Mouse (Mus musculus): ENCODE measurements around the gene Ikbke. TPM values are rescaled to one million over a fixed set of nuclear protein-coding genes. Genes with fewer than 3 reads are reported as not detected.

The Ikbke gene
- total RNA-seq, 1 experiment = 4.2 TPM

DNA sequence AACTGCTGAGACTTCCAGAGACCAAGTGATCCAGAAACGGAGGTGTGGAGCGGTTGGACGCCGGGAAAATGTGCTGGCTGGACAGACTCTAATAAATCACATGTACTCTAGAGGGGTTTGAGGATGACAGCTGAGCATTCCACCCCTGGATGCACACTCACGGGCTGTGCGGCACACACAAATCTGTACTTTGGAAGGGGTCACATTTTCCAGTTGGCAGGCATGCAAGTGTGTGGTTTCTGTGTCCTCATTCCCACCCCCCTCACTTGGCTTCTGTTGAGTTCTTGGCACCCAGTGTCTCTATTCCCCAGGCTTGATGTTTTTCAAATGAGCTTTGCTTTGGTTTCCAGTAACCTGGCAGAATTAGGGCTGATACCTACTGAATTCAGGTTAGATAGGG is 20.4 kb upstream of the Ikbke start:
- H3K9me3 ChIP-seq (ENCODE audit: control insufficient read depth, insufficient read depth, low read depth, low read length) = no peaks in the 10 kb centered on the region
- no peak overlapping the region for H3K4me3 ChIP-seq (ENCODE audit: insufficient read depth in 1 of 2, low read depth in 1 of 2, low read length in 2 of 2, poor library complexity in 1 of 2, severe bottlenecking in 1 of 2)
- in situ Hi-C loops (cut with MboI; ENCODE audit: low sequenced_read_pairs in 2 of 2, unreplicated experiment in 2 of 2) = loop anchor here (10.0 to 25.0 kb wide), 2 partner anchors 255 to 263 kb away; no protein-coding TSS in a partner anchor
- TF ChIP-seq HCFC1 (IDR thresholded peaks at IDR 0.05; ENCODE audit: borderline replicate concordance, insufficient read depth, low read length) = no peak
- H3K27ac ChIP-seq (ENCODE audit: insufficient read depth, low read depth, low read length, poor library complexity, severe bottlenecking) = no peak overlapping the region
- H3K36me3 ChIP-seq (ENCODE audit: control insufficient read depth, insufficient read depth, low read length, poor library complexity, severe bottlenecking) = peaks cover 18% of the 10 kb centered on the region
- no peak for DNase-seq (ENCODE audit: low read depth, low spot score)
- no peak overlapping the region for H3K9ac ChIP-seq (ENCODE audit: insufficient read depth, low read depth, low read length, poor library complexity, severe bottlenecking)
- H3K4me1 ChIP-seq (ENCODE audit: control insufficient read depth in 2 of 2, insufficient read depth in 2 of 2, low read length in 2 of 2, poor library complexity in 1 of 2) = no peaks in the 10 kb centered on the region

DNA sequence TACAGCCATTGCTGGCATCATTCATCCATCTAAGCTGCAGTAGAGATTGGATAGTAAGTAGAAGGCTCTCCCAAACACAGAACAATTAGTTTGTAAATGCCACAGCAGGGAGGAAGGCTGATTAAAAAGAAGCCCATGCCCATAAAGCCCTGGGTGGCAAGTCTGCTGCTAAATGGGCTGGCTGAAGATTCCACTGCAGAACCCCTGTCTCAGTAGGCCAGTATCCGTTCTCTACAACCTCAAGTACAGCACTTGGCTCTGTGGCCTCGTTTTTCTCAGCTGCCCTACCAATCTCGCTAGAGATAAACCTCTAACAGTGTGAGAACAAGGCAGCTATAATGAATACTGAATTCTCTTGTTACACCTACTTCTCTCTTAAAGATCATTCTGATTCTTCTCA is 19.8 kb upstream of the Ikbke start:
- TF ChIP-seq HCFC1 (IDR thresholded peaks at IDR 0.05; ENCODE audit: borderline replicate concordance, insufficient read depth, low read length) (no peak), MAFK (IDR thresholded peaks at IDR 0.05; ENCODE audit: insufficient read depth, low read depth, low read length) (no peak), ZNF384 (IDR thresholded peaks at IDR 0.05; ENCODE audit: low read depth, low read length) (no peak), ZC3H11A (IDR thresholded peaks at IDR 0.05; ENCODE audit: borderline replicate concordance, low read depth, low read length) (no peak), CHD2 (IDR thresholded peaks at IDR 0.05; ENCODE audit: low read depth, low read length) (no peak)
- in situ Hi-C loops (cut with MboI; ENCODE audit: low sequenced_read_pairs in 2 of 2, unreplicated experiment in 2 of 2) = loop anchor here (10.0 to 25.0 kb wide), 2 partner anchors 256 to 263 kb away; no protein-coding TSS in a partner anchor
- Histone ChIP-seq H3K9me3 (ENCODE audit: control insufficient read depth, insufficient read depth, low read depth, low read length) (no peaks in the 10 kb centered on the region), H3K27ac (ENCODE audit: insufficient read depth, low read depth, low read length, poor library complexity, severe bottlenecking) (no peak overlapping the region), H3K4me1 (ENCODE audit: control insufficient read depth in 2 of 2, insufficient read depth in 2 of 2, low read length in 2 of 2, poor library complexity in 1 of 2) (no peaks in the 10 kb centered on the region), H3K4me3 (ENCODE audit: insufficient read depth in 1 of 2, low read depth in 1 of 2, low read length in 2 of 2, poor library complexity in 1 of 2, severe bottlenecking in 1 of 2) (no peak overlapping the region), H3K36me3 (ENCODE audit: control insufficient read depth, insufficient read depth, low read length, poor library complexity, severe bottlenecking) (peaks cover 20% of the 10 kb centered on the region), H3K9ac (ENCODE audit: insufficient read depth, low read depth, low read length, poor library complexity, severe bottlenecking) (no peak overlapping the region)
- DNase-seq (ENCODE audit: low read depth, low spot score) = no peak

DNA sequence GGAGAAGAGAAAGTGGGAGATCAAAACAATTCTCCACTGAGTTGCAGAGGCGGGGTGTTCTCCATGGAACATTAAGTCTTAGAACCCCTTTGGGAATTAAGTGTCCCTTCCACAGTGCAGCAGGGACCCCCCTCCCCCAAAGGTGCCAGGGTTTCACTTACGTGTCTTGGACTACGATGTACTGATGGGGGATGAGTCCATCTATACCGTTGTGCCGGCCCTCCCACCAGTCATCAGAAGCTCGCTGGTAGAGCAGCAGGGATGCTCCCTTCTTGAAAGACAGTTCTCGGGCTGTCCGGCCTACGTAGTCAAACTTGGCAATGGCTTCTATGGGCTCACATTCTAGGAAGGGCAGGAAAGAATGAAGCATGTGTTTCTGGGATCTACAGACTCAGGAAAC is 18.8 kb upstream of the Ikbke start:
- H3K36me3 ChIP-seq (ENCODE audit: control insufficient read depth, insufficient read depth, low read length, poor library complexity, severe bottlenecking) = peaks cover 20% of the 10 kb centered on the region
- no peak for TF ChIP-seq HCFC1 (IDR thresholded peaks at IDR 0.05; ENCODE audit: borderline replicate concordance, insufficient read depth, low read length)
- TF ChIP-seq CHD2 (IDR thresholded peaks at IDR 0.05; ENCODE audit: low read depth, low read length) = no peak
- TF ChIP-seq ZNF384 (IDR thresholded peaks at IDR 0.05; ENCODE audit: low read depth, low read length) = no peak
- no peak for TF ChIP-seq MAFK (IDR thresholded peaks at IDR 0.05; ENCODE audit: insufficient read depth, low read depth, low read length)
- no peak for TF ChIP-seq ZC3H11A (IDR thresholded peaks at IDR 0.05; ENCODE audit: borderline replicate concordance, low read depth, low read length)

DNA sequence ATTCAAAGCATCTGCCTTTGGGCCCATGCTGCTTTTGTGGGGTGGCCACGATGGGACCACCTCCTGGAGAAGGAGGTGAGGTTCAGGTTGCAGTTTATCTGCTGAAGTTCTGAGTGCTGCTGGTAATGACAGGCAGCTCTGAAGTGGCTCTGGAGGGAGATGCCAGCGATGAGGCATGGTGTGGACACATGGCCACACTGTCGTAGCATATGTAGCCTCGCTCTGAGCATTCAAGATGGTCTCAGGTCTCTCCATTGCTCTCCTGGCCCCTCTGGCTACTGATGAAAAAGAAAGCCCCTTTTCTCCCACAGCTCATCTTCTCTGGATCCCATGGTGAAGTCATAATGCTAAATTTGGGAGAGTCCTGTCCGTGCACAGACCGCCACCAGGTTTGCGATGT is 17.3 kb upstream of the Ikbke start:
- in situ Hi-C loops (cut with MboI; ENCODE audit: low sequenced_read_pairs in 2 of 2, unreplicated experiment in 2 of 2) = loop anchor here (10.0 to 25.0 kb wide), 2 partner anchors 258 to 266 kb away; no protein-coding TSS in a partner anchor
- no peak for DNase-seq (ENCODE audit: low read depth, low spot score)
- no peak overlapping the region for H3K9ac ChIP-seq (ENCODE audit: insufficient read depth, low read depth, low read length, poor library complexity, severe bottlenecking)

More for the DNA sequence above, 18.8 kb upstream of the Ikbke start:
- in situ Hi-C loops (cut with MboI; ENCODE audit: low sequenced_read_pairs in 2 of 2, unreplicated experiment in 2 of 2) = loop anchor here (10.0 to 25.0 kb wide), 2 partner anchors 257 to 264 kb away; no protein-coding TSS in a partner anchor
- Histone ChIP-seq H3K9me3 (ENCODE audit: control insufficient read depth, insufficient read depth, low read depth, low read length) (no peaks in the 10 kb centered on the region), H3K4me1 (ENCODE audit: control insufficient read depth in 2 of 2, insufficient read depth in 2 of 2, low read length in 2 of 2, poor library complexity in 1 of 2) (no peaks in the 10 kb centered on the region), H3K27ac (ENCODE audit: insufficient read depth, low read depth, low read length, poor library complexity, severe bottlenecking) (no peak overlapping the region), H3K4me3 (ENCODE audit: insufficient read depth in 1 of 2, low read depth in 1 of 2, low read length in 2 of 2, poor library complexity in 1 of 2, severe bottlenecking in 1 of 2) (no peak overlapping the region), H3K9ac (ENCODE audit: insufficient read depth, low read depth, low read length, poor library complexity, severe bottlenecking) (no peak overlapping the region)
- DNase-seq (ENCODE audit: low read depth, low spot score) = no peak

DNA sequence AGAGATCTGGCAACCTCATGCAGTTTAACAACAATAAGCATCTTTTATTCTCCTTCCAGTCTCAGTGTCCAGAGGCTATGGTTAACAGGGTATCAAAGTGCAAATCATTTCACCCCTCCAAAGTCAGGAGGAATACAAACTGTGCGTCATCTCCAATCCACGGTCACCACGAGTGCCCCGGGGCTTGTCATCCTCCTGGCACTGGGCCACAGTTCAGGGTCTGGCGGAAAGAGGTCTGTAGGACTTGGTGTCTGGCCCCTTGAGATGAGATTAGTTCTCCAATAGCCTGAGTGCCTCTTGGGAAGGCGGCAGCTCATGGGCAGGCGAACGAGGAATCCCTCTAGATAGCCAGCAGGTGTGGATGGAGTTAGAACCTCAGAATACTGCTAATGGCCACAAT is 15.8 kb upstream of the Ikbke start:
- TF ChIP-seq HCFC1 (IDR thresholded peaks at IDR 0.05; ENCODE audit: borderline replicate concordance, insufficient read depth, low read length) = no peak
- no peak for TF ChIP-seq CHD2 (IDR thresholded peaks at IDR 0.05; ENCODE audit: low read depth, low read length)
- no peak for TF ChIP-seq ZC3H11A (IDR thresholded peaks at IDR 0.05; ENCODE audit: borderline replicate concordance, low read depth, low read length)
- TF ChIP-seq MAFK (IDR thresholded peaks at IDR 0.05; ENCODE audit: insufficient read depth, low read depth, low read length) = no peak
- TF ChIP-seq ZNF384 (IDR thresholded peaks at IDR 0.05; ENCODE audit: low read depth, low read length) = no peak
- in situ Hi-C loops (cut with MboI; ENCODE audit: low sequenced_read_pairs in 2 of 2, unreplicated experiment in 2 of 2) = loop anchor here (10.0 to 25.0 kb wide), 2 partner anchors 260 to 267 kb away; no protein-coding TSS in a partner anchor
- no peak for DNase-seq (ENCODE audit: low read depth, low spot score)
- H3K4me1 ChIP-seq (ENCODE audit: control insufficient read depth in 2 of 2, insufficient read depth in 2 of 2, low read length in 2 of 2, poor library complexity in 1 of 2) = no peaks in the 10 kb centered on the region
- H3K4me3 ChIP-seq (ENCODE audit: insufficient read depth in 1 of 2, low read depth in 1 of 2, low read length in 2 of 2, poor library complexity in 1 of 2, severe bottlenecking in 1 of 2) = no peak overlapping the region
- H3K9ac ChIP-seq (ENCODE audit: insufficient read depth, low read depth, low read length, poor library complexity, severe bottlenecking) = no peak overlapping the region
- peaks cover 16% of the 10 kb centered on the region for H3K36me3 ChIP-seq (ENCODE audit: control insufficient read depth, insufficient read depth, low read length, poor library complexity, severe bottlenecking)
- H3K27ac ChIP-seq (ENCODE audit: insufficient read depth, low read depth, low read length, poor library complexity, severe bottlenecking) = no peak overlapping the region
- no peaks in the 10 kb centered on the region for H3K9me3 ChIP-seq (ENCODE audit: control insufficient read depth, insufficient read depth, low read depth, low read length)

More for the DNA sequence above, 17.3 kb upstream of the Ikbke start:
- TF ChIP-seq ZNF384 (IDR thresholded peaks at IDR 0.05; ENCODE audit: low read depth, low read length) = no peak
- no peak for TF ChIP-seq ZC3H11A (IDR thresholded peaks at IDR 0.05; ENCODE audit: borderline replicate concordance, low read depth, low read length)
- no peak for TF ChIP-seq MAFK (IDR thresholded peaks at IDR 0.05; ENCODE audit: insufficient read depth, low read depth, low read length)
- TF ChIP-seq CHD2 (IDR thresholded peaks at IDR 0.05; ENCODE audit: low read depth, low read length) = no peak
- H3K4me3 ChIP-seq (ENCODE audit: insufficient read depth in 1 of 2, low read depth in 1 of 2, low read length in 2 of 2, poor library complexity in 1 of 2, severe bottlenecking in 1 of 2) = no peak overlapping the region
- no peak overlapping the region for H3K27ac ChIP-seq (ENCODE audit: insufficient read depth, low read depth, low read length, poor library complexity, severe bottlenecking)
- H3K4me1 ChIP-seq (ENCODE audit: control insufficient read depth in 2 of 2, insufficient read depth in 2 of 2, low read length in 2 of 2, poor library complexity in 1 of 2) = no peaks in the 10 kb centered on the region
- H3K9me3 ChIP-seq (ENCODE audit: control insufficient read depth, insufficient read depth, low read depth, low read length) = no peaks in the 10 kb centered on the region
- H3K36me3 ChIP-seq (ENCODE audit: control insufficient read depth, insufficient read depth, low read length, poor library complexity, severe bottlenecking) = peaks cover 18% of the 10 kb centered on the region
